Mouse (Mus musculus): ENCODE measurements at regions not wholly inside any gene's neighbourhood (a gene's known extent, or its start where the extent isn't known, plus 50 kb on each side); places are given as distances from the start of the nearest gene placed in this dataset.

- no peak for DNase-seq (ENCODE audit: low read depth, low spot score)
These were observed 99.0 kb downstream of the Tmem30b start for GRCm38 (mm10) chr12:73447172-73447571.

DNA sequence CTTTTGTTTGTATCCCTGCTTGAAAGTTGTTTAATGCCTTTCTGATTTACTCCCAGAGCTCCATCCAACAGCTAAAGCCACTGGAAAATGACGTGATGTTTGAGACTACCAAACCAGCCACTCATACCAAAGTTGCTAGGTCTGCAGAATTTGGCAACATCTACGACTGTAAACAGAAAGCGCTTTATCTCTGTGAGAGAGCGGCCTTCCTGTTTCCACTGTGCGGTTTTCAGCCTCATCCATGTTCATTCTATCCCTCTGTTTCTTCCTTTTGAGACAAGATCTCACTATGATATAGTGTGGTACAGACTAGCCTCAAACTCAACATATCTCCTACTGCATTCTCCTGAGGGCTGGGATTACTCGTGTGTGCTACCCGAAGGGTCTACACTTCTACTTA is 100.0 kb downstream of the Tmem30b start:
- DNase-seq (ENCODE audit: low read depth, low spot score): no peak

- DNase-seq (ENCODE audit: low read depth, low spot score): no peak
These were observed 100.6 kb downstream of the Tmem30b start for GRCm38 (mm10) chr12:73445562-73445961.

- DNase-seq (ENCODE audit: low read depth, low spot score): no peak
These were observed 101.1 kb downstream of the Tmem30b start for GRCm38 (mm10) chr12:73445128-73445527.

GRCm38 (mm10) chr12:73441326-73441725 is 104.9 kb downstream of the Tmem30b start:
- no peak for DNase-seq (ENCODE audit: low read depth, low spot score)

GRCm38 (mm10) chr12:73434684-73435083 is 111.5 kb downstream of the Tmem30b start:
- DNase-seq (ENCODE audit: low read depth, low spot score): no peak

DNA sequence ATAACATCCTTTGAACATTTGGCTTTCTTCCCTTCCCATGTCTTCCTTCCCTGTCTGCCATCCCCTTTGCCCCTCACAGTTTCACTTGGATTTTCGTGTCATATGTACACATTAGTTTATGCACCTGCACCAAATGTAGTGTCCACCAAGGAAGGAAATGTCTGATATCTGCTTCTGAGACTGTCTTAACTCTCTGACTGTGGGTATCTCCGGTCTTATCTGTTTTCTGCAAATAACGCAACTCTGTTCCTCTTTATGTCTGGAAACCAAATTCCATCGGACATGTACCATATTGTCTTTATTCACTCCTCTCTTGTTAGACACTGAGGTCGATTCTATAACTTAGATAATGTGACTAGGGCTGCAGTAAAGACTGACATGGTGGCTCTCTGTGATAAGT is 113.6 kb downstream of the Tmem30b start:
- DNase-seq (ENCODE audit: low read depth, low spot score): no peak

DNA sequence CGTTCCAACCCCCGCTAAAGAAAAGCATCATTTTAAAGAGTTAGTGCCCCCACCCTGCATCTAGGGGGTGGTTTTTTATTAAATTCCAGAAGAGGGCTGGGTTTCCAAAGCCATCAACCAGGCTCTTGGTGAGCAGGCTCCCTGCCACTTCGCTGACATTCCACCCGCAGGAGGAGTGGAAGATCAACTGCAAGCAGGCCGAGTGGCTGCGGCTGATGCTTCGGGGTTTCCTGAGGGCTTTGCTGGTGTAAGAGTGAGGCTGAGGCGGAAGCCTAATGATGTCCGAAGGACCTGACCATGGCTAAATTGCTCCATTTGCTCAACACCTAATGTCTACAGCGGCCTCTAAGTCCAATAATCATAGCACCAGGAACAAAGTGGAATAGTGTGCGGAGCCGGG is 118.0 kb downstream of the Tmem30b start:
- DNase-seq (ENCODE audit: low read depth, low spot score): no peak

GRCm38 (mm10) chr12:73424814-73425213 is 121.4 kb downstream of the Tmem30b start:
- no peak for DNase-seq (ENCODE audit: low read depth, low spot score)

DNA sequence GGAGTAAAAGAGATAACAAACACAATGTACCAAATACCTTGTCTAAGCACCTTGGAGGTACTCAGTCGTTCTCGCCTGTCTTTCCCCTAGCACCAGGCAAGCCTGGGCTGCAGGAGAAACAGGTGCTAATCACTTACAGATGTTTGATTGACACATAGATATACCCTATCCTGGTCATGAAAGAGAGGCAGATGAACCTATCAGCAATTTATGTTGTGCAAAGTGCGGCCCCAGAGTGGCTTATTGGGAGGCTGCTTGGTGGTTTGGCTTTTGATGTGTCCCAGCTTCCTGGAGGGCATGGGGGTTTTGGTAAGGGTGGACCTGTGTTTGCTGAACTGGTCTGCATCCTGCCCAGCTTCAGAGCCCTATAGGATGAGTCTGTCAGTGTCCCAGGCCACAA is 129.1 kb downstream of the Tmem30b start:
- no peak for DNase-seq (ENCODE audit: low read depth, low spot score)

GRCm38 (mm10) chr12:73416367-73416897 is 129.8 kb downstream of the Tmem30b start:
- peak; percentile 71 for DNase-seq (ENCODE audit: low read depth, low spot score)

DNA sequence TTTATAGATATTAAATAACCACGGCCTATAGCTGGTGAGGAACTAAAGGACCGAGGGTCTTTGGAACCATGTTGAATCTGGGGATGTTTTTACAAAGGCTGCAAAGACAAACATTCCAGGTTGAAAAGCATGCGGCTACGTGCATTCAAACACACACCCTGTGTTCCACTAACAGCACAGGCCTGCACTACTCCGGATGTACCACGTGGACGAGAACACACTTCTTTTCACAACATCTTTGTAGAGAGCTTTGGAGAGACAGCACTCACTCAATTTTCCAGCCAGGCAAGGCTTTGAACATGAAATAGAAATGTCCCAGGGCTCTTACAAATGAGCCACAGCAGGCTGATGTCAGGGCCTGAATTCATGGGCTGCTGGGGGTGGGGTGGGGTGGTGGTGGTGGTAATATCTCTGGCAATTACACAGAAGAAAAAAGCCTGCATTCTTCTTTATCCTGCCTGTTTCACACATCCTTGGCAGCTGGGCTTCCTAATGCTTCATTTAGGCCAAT is 129.3 kb downstream of the Slc38a6 start:
- DNase-seq (ENCODE audit: low read depth, low spot score): no peak

GRCm38 (mm10) chr12:73413439-73414196 is 127.0 kb downstream of the Slc38a6 start:
- peak; percentile 56 for DNase-seq (ENCODE audit: low read depth, low spot score)

DNA sequence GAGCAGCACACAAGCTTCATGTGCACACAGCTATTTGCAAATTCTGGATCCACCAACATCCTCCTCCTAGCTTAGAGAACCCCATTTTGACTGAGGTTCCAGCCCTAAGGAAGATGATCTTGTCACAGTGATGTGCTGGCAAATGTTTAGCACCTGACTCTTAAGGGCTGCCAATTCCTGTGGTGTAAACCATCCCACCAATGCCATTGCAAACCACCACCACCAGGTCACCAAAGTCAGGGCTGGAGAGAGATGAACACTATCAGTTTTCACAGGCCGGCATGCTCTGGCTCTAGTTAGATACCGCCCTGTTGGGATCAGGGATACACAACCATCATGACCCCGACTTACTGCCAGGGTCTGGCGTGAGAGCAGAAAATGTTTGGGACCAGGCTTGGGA is 125.9 kb downstream of the Slc38a6 start:
- no peak for DNase-seq (ENCODE audit: low read depth, low spot score)

GRCm38 (mm10) chr12:73410924-73411323 is 124.3 kb downstream of the Slc38a6 start:
- no peak for DNase-seq (ENCODE audit: low read depth, low spot score)

- DNase-seq (ENCODE audit: low read depth, low spot score): no peak
These were observed 123.0 kb downstream of the Slc38a6 start for GRCm38 (mm10) chr12:73409481-73410085.

DNA sequence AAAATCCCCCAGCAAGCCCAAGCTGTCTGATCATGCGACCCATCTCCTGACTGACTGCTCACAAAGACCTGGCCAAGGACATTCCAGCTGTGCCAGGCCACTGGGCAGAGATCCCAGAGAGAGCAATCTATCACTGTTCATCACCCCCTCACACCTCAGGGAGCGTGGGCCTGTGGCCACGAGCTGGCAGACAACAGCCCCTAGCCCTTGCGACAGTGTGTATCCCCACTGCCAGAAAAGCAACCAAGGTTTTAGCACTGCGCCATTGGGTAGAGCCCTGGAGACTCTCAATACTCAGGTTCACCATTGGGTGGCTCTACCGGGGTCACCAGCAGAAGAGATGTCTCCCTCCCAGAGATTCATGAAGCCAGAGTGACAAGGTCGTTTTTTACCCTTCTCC is 122.0 kb downstream of the Slc38a6 start:
- no peak for DNase-seq (ENCODE audit: low read depth, low spot score)

- no peak for DNase-seq (ENCODE audit: low read depth, low spot score)
These were observed 121.6 kb downstream of the Slc38a6 start for GRCm38 (mm10) chr12:73408165-73408564.

DNA sequence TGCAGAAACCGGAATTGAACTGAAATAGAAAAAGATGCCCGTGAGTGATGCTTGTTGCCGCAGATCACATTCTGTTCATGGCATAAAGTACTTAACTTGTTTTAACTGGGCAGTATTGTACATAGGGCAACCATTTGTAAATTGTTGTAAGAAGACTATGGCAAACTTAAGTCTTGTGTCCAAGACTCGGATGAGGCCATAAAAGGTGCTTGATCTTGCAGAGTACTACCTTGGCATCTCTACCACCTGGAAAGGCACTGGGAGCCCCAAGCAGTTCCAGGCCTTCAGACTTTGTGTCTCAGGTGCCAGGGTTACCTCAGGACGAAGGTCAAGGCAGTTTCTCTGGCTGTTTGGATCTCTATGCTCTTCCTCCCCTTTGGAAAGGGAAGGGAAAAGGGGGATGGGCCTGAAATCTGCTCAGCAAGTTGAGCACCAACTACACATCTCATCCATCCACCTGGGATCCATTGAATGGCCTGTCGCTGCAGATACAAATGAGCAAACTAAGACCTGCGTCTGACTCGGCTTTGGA is 120.0 kb downstream of the Slc38a6 start:
- DNase-seq (ENCODE audit: low read depth, low spot score): no peak

- no peak for DNase-seq (ENCODE audit: low read depth, low spot score)
These were observed 119.0 kb downstream of the Slc38a6 start for GRCm38 (mm10) chr12:73405583-73405982.

DNA sequence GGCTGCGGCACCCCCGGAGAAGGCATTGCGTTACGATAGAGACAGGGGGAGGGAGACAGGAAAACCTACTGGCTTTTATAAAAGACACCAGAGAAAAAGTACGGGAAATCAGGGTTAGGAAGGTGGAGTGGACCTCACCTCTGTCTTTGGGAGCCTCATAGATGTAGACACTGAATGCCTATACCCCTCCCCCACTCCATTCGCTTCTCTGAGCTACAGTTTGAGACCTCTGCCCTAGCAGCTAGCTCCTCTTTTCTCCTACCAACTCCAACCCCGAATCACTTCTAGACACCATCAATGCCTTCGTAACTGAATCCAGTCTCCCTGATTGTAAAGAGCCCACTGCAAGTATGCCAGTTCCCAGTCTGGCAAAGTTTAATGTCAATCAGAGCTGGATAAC is 118.5 kb downstream of the Slc38a6 start:
- DNase-seq (ENCODE audit: low read depth, low spot score): no peak

- DNase-seq (ENCODE audit: low read depth, low spot score): peak; percentile 57
These were observed 117.4 kb downstream of the Slc38a6 start for GRCm38 (mm10) chr12:73403906-73404474.
